Mouse (Mus musculus) MEL (cell line): ENCODE data around the gene Eif4h. TPM values are rescaled to one million over a fixed set of nuclear protein-coding genes. Genes with fewer than 3 reads are reported as not detected.

ENCODE experiments used
- DNase-seq: peaks from one replicate; pipeline ENCODE4 v3.0.0; 2011; ENCODE audit warnings: low read depth, low spot score
- H3K27ac ChIP-seq: 2 replicates; pipeline ENCODE4 v1.5.1; 2012; ENCODE audit warnings: low read depth, mild to moderate bottlenecking, control low read depth, low read length, moderate library complexity; ENCODE audit not compliant: control insufficient read depth
- H3K27me3 ChIP-seq, 2 experiments: fragments of 150-350 bp in 1 of 2; sonication (generic) in 1 of 2; 2 replicates each; pipeline ENCODE4 v1.6.1; 2012; ENCODE audit warnings: low read length in 2 of 2, mild to moderate bottlenecking in 2 of 2, improper control_type of control experiment in 1 of 2, moderate library complexity in 1 of 2; ENCODE audit not compliant: insufficient read depth in 2 of 2, control insufficient read depth in 1 of 2
- H3K36me3 ChIP-seq, 2 experiments: 2 replicates each; pipeline ENCODE4 v1.6.1; 2012 to 2014; ENCODE audit warnings: low read length in 2 of 2, improper control_type of control experiment in 1 of 2, inconsistent platforms in 1 of 2, mild to moderate bottlenecking in 1 of 2; ENCODE audit not compliant: insufficient read depth in 2 of 2, control insufficient read depth in 1 of 2
- H3K4me1 ChIP-seq, 2 experiments: fragments of 150-350 bp in 1 of 2; sonication (generic) in 1 of 2; 2 replicates each; pipeline ENCODE4 v1.6.1; 2012; ENCODE audit warnings: low read length in 2 of 2, improper control_type of control experiment in 1 of 2, mild to moderate bottlenecking in 1 of 2; ENCODE audit not compliant: insufficient read depth in 2 of 2, control insufficient read depth in 1 of 2
- H3K4me3 ChIP-seq, 2 experiments: fragments of 150-350 bp in 1 of 2; sonication (generic) in 1 of 2; 2 replicates each; pipeline ENCODE4 v1.5.1; 2012; ENCODE audit warnings: low read depth in 2 of 2, low read length in 2 of 2, mild to moderate bottlenecking in 2 of 2, moderate library complexity in 2 of 2, control low read depth in 1 of 2, improper control_type of control experiment in 1 of 2; ENCODE audit not compliant: control insufficient read depth in 1 of 2, insufficient read depth in 1 of 2
- H3K79me2 ChIP-seq: 2 replicates; pipeline ENCODE4 v1.6.1; 2012; ENCODE audit warnings: mild to moderate bottlenecking, low read length, moderate library complexity; ENCODE audit not compliant: control insufficient read depth, poor library complexity, insufficient read depth
- H3K9ac ChIP-seq: 2 replicates; pipeline ENCODE4 v1.6.1; 2012; ENCODE audit warnings: low read depth, mild to moderate bottlenecking, control low read depth, low read length, moderate library complexity; ENCODE audit not compliant: control insufficient read depth, poor library complexity, severe bottlenecking
- H3K9me3 ChIP-seq: fragments of 150-350 bp; sonication (generic); replicated peaks from 2 replicates; pipeline ENCODE4 v1.6.1; 2012; ENCODE audit warnings: mild to moderate bottlenecking, low read length, improper control_type of control experiment, moderate library complexity; ENCODE audit not compliant: insufficient read depth
- CHD1 ChIP-seq: IDR thresholded peaks from 2 replicates; pipeline ENCODE4 v1.6.1; 2012; ENCODE audit warnings: low read depth, mild to moderate bottlenecking, inconsistent platforms, low read length, improper control_type of control experiment
- ETS1 ChIP-seq: IDR thresholded peaks from 2 replicates; pipeline ENCODE4 v1.6.1; 2012; ENCODE audit warnings: low read depth, mild to moderate bottlenecking, inconsistent platforms, low read length, improper control_type of control experiment, moderate library complexity
- KAT2A ChIP-seq: conservative IDR thresholded peaks from 2 replicates; pipeline ENCODE4 v1.6.1; 2012; ENCODE audit warnings: low read depth, low read length, improper control_type of control experiment, inconsistent platforms
- MEF2A ChIP-seq: IDR thresholded peaks from 2 replicates; pipeline ENCODE4 v1.6.1; 2014; ENCODE audit warnings: low read depth, mild to moderate bottlenecking, inconsistent platforms, low read length, improper control_type of control experiment; ENCODE audit not compliant: poor library complexity, insufficient replicate concordance, severe bottlenecking; ENCODE audit errors: extremely low read depth
- MYB ChIP-seq: IDR thresholded peaks from 2 replicates; pipeline ENCODE4 v1.6.1; 2011; ENCODE audit warnings: mild to moderate bottlenecking, low read depth, low read length, improper control_type of control experiment
- MYC ChIP-seq: IDR thresholded peaks from 2 replicates; pipeline ENCODE4 v1.6.1; 2011; ENCODE audit warnings: low read depth, mild to moderate bottlenecking, low read length, improper control_type of control experiment, moderate library complexity
- NELFE ChIP-seq: IDR thresholded peaks from 2 replicates; pipeline ENCODE4 v1.6.1; 2011; ENCODE audit warnings: low read depth, low read length, improper control_type of control experiment
- POLR2A ChIP-seq, 2 experiments: IDR thresholded peaks; 2 replicates each; pipeline ENCODE4 v1.6.1; 2011 to 2012; ENCODE audit warnings: low read length in 2 of 2, mild to moderate bottlenecking in 2 of 2, control low read depth in 1 of 2, improper control_type of control experiment in 1 of 2, low read depth in 1 of 2, moderate library complexity in 1 of 2; ENCODE audit not compliant: control insufficient read depth in 1 of 2, insufficient read depth in 1 of 2, poor library complexity in 1 of 2
- POLR2AphosphoS2 ChIP-seq: IDR thresholded peaks from 2 replicates; pipeline ENCODE4 v1.6.1; 2011; ENCODE audit warnings: low read length, improper control_type of control experiment
- POLR2AphosphoS5 ChIP-seq: IDR thresholded peaks from 2 replicates; pipeline ENCODE4 v1.6.1; 2012; ENCODE audit warnings: low read depth, borderline replicate concordance, mild to moderate bottlenecking, inconsistent platforms, low read length, moderate library complexity, mixed read lengths
- RCOR1 ChIP-seq: IDR thresholded peaks from 2 replicates; pipeline ENCODE4 v1.6.1; 2012; ENCODE audit warnings: low read depth, mild to moderate bottlenecking, inconsistent platforms, low read length, improper control_type of control experiment
- SIN3A ChIP-seq: IDR thresholded peaks from 2 replicates; pipeline ENCODE4 v1.6.1; 2012; ENCODE audit warnings: low read length, improper control_type of control experiment, inconsistent platforms
- SMC3 ChIP-seq: IDR thresholded peaks from 2 replicates; pipeline ENCODE4 v1.6.1; 2011; ENCODE audit warnings: low read depth, low read length, improper control_type of control experiment
- TAL1 ChIP-seq: IDR thresholded peaks from 2 replicates; pipeline ENCODE4 v1.6.1; 2012; ENCODE audit warnings: mild to moderate bottlenecking, inconsistent platforms, low read length, moderate library complexity, mixed read lengths
- TBP ChIP-seq: IDR thresholded peaks from 2 replicates; pipeline ENCODE4 v1.8.0; 2011; ENCODE audit warnings: low read depth, low read length, improper control_type of control experiment
- USF1 ChIP-seq: IDR thresholded peaks from 2 replicates; pipeline ENCODE4 v1.6.1; 2014; ENCODE audit warnings: low read depth, mild to moderate bottlenecking, inconsistent platforms, low read length, improper control_type of control experiment, moderate library complexity
- USF2 ChIP-seq, 2 experiments: IDR thresholded peaks; 2 replicates each; pipeline ENCODE4 v1.6.1; 2011 to 2012; ENCODE audit warnings: improper control_type of control experiment in 2 of 2, low read length in 2 of 2, borderline replicate concordance in 1 of 2, inconsistent platforms in 1 of 2, low read depth in 1 of 2, mild to moderate bottlenecking in 1 of 2; ENCODE audit not compliant: insufficient read depth in 1 of 2
- ZMIZ1 ChIP-seq: IDR thresholded peaks from 2 replicates; pipeline ENCODE4 v1.6.1; 2012; ENCODE audit warnings: low read depth, mild to moderate bottlenecking, inconsistent platforms, low read length, improper control_type of control experiment, moderate library complexity
- polyA plus RNA-seq, 2 experiments: library from polyadenylated mRNA; stranded (reverse) in 1 of 2; unstranded in 1 of 2; fragments of >175 nt in 1 of 2; fragments of >200 nt in 1 of 2; gene quantifications; 2 replicates each; pipeline versions ENCODE4 v1.2.1 to v1.2.4; 2012; ENCODE audit warnings: low replicate concordance in 2 of 2, low read depth in 1 of 2; ENCODE audit not compliant: insufficient read length in 2 of 2, insufficient read depth in 1 of 2, missing spikeins in 1 of 2
- total RNA-seq: library from RNA; depleted of rRNA; stranded (reverse); fragments of 300-350 nt; gene quantifications from 2 replicates; pipeline ENCODE4 v1.2.3, GENCODE M21; 2012

Gene Eif4h
- total and polyA plus RNA-seq, 3 experiments = 167 to 515 (median 471) TPM

GRCm38 (mm10) chr5:134613727-134614126, 25.6 kb downstream of the Eif4h start:
- no peak overlapping the region for H3K9ac ChIP-seq
- no peaks in the 10 kb centered on the region for H3K79me2 ChIP-seq
- TF ChIP-seq MEF2A = no peak
- TF ChIP-seq SIN3A = no peak
- no peak for TF ChIP-seq NELFE
- TF ChIP-seq ZMIZ1 = no peak
- TF ChIP-seq, all 39 proteins: peak for 0
- H3K9me3 ChIP-seq = no peaks in the 10 kb centered on the region
- no peak overlapping the region for H3K27ac ChIP-seq
- no peak for DNase-seq
- H3K4me3 ChIP-seq = no peak overlapping the region
- no peaks in the 10 kb centered on the region for H3K27me3 ChIP-seq
- no peaks in the 10 kb centered on the region for H3K36me3 ChIP-seq
- no peaks in the 10 kb centered on the region; a peak in 1 of 4 replicates for H3K4me1 ChIP-seq

DNA sequence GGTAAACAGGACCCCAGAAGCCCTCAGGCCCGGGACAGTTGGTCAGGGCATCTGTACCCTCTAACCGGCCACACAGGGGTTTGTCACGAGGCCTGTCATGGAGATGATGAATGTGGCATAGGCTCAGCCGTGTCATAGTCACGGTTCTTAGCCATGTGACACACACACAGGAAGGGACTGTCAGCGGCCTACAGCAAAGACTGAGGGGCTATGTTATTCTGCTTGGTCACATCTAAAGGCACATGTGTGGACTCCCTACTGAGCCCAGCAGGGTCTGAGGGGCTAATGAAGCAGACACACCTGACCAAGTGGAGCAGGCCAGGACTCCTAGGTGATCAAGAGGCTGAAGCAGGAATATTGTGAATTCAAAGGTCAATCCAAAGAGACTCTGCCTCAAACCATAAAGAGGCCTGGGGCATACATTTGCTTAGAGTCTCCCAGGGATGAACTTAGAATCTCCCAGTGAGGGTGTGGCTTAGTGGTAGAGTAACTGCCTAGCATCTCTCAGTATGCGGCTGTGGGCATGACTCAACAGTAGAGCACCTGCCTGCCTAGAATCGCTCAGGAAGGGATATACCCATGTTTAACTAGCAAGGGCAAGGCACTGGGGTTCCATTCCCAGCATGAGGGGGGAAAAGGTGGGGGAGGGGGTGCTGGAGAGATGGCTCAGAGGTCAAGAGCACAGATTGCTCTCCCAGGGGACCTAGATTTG, 27.3 kb downstream of the Eif4h start:
- DNase-seq = no peak
- H3K27ac ChIP-seq = no peak overlapping the region
- no peaks in the 10 kb centered on the region for H3K79me2 ChIP-seq
- no peaks in the 10 kb centered on the region for H3K27me3 ChIP-seq
- H3K9ac ChIP-seq = no peak overlapping the region
- H3K4me1 ChIP-seq = peaks cover 4 to 6% of the 10 kb centered on the region in 2 experiments
- H3K4me3 ChIP-seq = no peak overlapping the region
- H3K36me3 ChIP-seq = peaks cover 0 to 4% of the 10 kb centered on the region in 2 experiments; a peak in 2 of 4 replicates
- no peaks in the 10 kb centered on the region for H3K9me3 ChIP-seq
- TF ChIP-seq KAT2A = no peak
- TF ChIP-seq POLR2AphosphoS2 = no peak
- no peak for TF ChIP-seq ETS1
- TF ChIP-seq MYC = no peak
- TF ChIP-seq TAL1 = no peak
- no peak for TF ChIP-seq MYB
- no peak for TF ChIP-seq SMC3
- no peak for TF ChIP-seq CHD1
- TF ChIP-seq RCOR1 = no peak
- TF ChIP-seq USF1 = no peak
- TF ChIP-seq NELFE = no peak
- TF ChIP-seq POLR2AphosphoS5 = no peak
- TF ChIP-seq TBP = no peak
- TF ChIP-seq USF2 (IDR thresholded peaks at IDR 0.05; ENCODE audit: borderline replicate concordance in 1 of 2, insufficient read depth in 1 of 2, low read depth in 1 of 2, low read length in 2 of 2) = no peak
- TF ChIP-seq POLR2A (IDR thresholded peaks at IDR 0.05; ENCODE audit: control insufficient read depth in 1 of 2, insufficient read depth in 1 of 2, low read depth in 1 of 2, low read length in 2 of 2, poor library complexity in 1 of 2) = no peak
